Mouse (Mus musculus) hindbrain, embryonic 15.5 days (tissue): ENCODE data around the gene Brd7. TPM values are rescaled to one million over a fixed set of nuclear protein-coding genes. Genes with fewer than 3 reads are reported as not detected.

ENCODE experiments used
- ATAC-seq: fragments of 200-750 bp; cut with Nextera tagmentation; 2 replicates; pipeline ENCODE4 v1.8.0; 2017; ENCODE audit warnings: low read depth, moderate number of reproducible peaks, moderate TSS enrichment; ENCODE audit not compliant: low FRiP score
- H3K27ac ChIP-seq: fragments of 300-500 bp; sonication (generic); replicated peaks from 2 replicates; pipeline ENCODE4 v1.5.1; 2015; ENCODE audit warnings: mild to moderate bottlenecking, inconsistent platforms
- H3K27me3 ChIP-seq: fragments of 300-500 bp; sonication (generic); 2 replicates; pipeline ENCODE4 v1.6.1; 2015; ENCODE audit warnings: control low read depth, inconsistent platforms
- H3K36me3 ChIP-seq: fragments of 300-500 bp; sonication (generic); 2 replicates; pipeline ENCODE4 v1.6.1; 2015; ENCODE audit warnings: control low read depth, inconsistent platforms
- H3K4me1 ChIP-seq: fragments of 300-500 bp; sonication (generic); replicated peaks from 2 replicates; pipeline ENCODE4 v1.6.1; 2015; ENCODE audit warnings: control low read depth, inconsistent platforms
- H3K4me2 ChIP-seq: fragments of 300-500 bp; sonication (generic); 2 replicates; pipeline ENCODE4 v1.6.1; 2015; ENCODE audit warnings: moderate library complexity, mild to moderate bottlenecking, inconsistent platforms
- H3K4me3 ChIP-seq: fragments of 300-500 bp; sonication (generic); 2 replicates; pipeline ENCODE4 v1.5.1; 2015; ENCODE audit warnings: mild to moderate bottlenecking, inconsistent platforms
- H3K9ac ChIP-seq: fragments of 300-500 bp; sonication (generic); 2 replicates; pipeline ENCODE4 v1.6.1; 2015; ENCODE audit warnings: inconsistent platforms
- H3K9me3 ChIP-seq: fragments of 300-500 bp; sonication (generic); 2 replicates; pipeline ENCODE4 v1.6.1; 2016; ENCODE audit warnings: control low read depth, inconsistent platforms
- WGBS: fragments of 180-500 bp; shearing (Covaris S2); methylation state at CpG from one replicate; pipeline ENCODE4 v1.1.7; 2015; 5-methylcytosine and 5-hydroxymethylcytosine counted together
- polyA plus RNA-seq: library from polyadenylated mRNA; unstranded; fragments of >200 nt; fragmentation: Nextera tagmentation; extraction: Ambion mirVana; gene quantifications from 2 replicates; pipeline ENCODE4 v1.2.1, GENCODE M21; 2015

The Brd7 gene
- polyA plus RNA-seq, 1 experiment from 2014 or later, result 61.9 TPM

DNA sequence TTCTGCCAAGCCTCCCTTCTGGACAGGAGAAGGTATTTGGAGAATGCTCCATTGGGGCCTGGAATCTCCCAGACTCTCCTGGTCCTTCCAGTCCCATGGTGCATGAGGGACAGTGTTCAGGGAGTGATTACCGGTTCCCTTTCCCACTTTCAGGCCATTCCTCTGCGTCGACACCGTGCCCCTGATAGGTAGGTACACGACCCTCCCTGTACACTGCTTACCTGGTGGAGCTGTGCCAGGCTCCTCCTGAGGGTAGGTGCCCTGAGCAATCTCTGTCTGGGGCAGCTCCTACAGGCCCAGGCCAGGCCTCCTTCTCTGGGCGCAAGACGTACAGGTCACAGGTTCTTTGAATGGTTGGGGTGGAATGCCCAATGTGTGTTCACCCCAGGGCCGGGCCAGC lies 43.8 kb downstream of the Brd7 start:
- Histone ChIP-seq H3K4me3 (no peak overlapping the region), H3K9ac (no peak overlapping the region), H3K27ac (no peak overlapping the region), H3K36me3 (no peaks in the 10 kb centered on the region), H3K4me1 (peaks cover 10% of the 10 kb centered on the region), H3K9me3 (no peaks in the 10 kb centered on the region), H3K27me3 (no peaks in the 10 kb centered on the region), H3K4me2 (no peak overlapping the region)
- ATAC-seq, result no peak
- 97% methylated on average over 8 of the region's 8 CpGs for WGBS

- WGBS, result 74% methylated on average over 5 of the region's 5 CpGs
- no peak overlapping the region for H3K27ac ChIP-seq
- no peak for ATAC-seq
Observed at GRCm38 (mm10) chr8:88317341-88317740, 44.7 kb downstream of the Brd7 start.

GRCm38 (mm10) chr8:88316139-88316931 lies 45.7 kb downstream of the Brd7 start:
- H3K9me3 ChIP-seq, result no peaks in the 10 kb centered on the region
- H3K27ac ChIP-seq, result no peak overlapping the region
- no peaks in the 10 kb centered on the region for H3K36me3 ChIP-seq
- no peaks in the 10 kb centered on the region for H3K27me3 ChIP-seq
- H3K9ac ChIP-seq, result no peak overlapping the region
- peaks cover 10% of the 10 kb centered on the region for H3K4me1 ChIP-seq
- H3K4me3 ChIP-seq, result no peak overlapping the region
- H3K4me2 ChIP-seq, result no peak overlapping the region
- ATAC-seq, result peak; percentile 77
- WGBS, result 34% methylated on average over 8 of the region's 8 CpGs

More at GRCm38 (mm10) chr8:88317341-88317740, 44.7 kb downstream of the Brd7 start:
- H3K36me3 ChIP-seq, result no peaks in the 10 kb centered on the region
- H3K4me1 ChIP-seq, result peaks cover 10% of the 10 kb centered on the region
- H3K9ac ChIP-seq, result no peak overlapping the region
- H3K4me2 ChIP-seq, result no peak overlapping the region
- H3K9me3 ChIP-seq, result no peaks in the 10 kb centered on the region
- H3K4me3 ChIP-seq, result no peak overlapping the region
- no peaks in the 10 kb centered on the region for H3K27me3 ChIP-seq

DNA sequence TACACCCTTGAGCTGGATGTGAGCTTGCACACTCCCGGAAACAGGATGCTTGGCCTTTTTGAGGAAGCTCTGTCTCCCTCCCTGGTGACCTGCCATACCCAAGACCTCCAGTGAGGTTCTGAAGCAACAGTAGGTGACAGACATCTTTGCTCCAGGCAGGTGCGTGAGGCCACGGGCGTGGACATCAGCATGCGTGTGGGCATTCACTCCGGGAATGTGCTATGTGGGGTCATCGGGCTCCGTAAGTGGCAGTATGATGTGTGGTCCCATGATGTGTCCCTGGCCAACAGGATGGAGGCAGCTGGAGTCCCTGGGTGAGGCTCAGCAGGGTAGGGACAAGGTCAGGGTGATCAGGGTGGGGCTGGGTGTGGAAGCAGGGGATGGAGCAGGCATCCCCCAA lies 46.7 kb downstream of the Brd7 start:
- no peak for ATAC-seq
- H3K4me2 ChIP-seq, result no peak overlapping the region
- H3K36me3 ChIP-seq, result no peaks in the 10 kb centered on the region
- no peak overlapping the region for H3K4me3 ChIP-seq
- peaks cover 10% of the 10 kb centered on the region for H3K4me1 ChIP-seq
- no peaks in the 10 kb centered on the region for H3K27me3 ChIP-seq
- no peaks in the 10 kb centered on the region for H3K9me3 ChIP-seq
- H3K9ac ChIP-seq, result no peak overlapping the region
- H3K27ac ChIP-seq, result no peak overlapping the region
- WGBS, result 97% methylated on average over 8 of the region's 8 CpGs

DNA sequence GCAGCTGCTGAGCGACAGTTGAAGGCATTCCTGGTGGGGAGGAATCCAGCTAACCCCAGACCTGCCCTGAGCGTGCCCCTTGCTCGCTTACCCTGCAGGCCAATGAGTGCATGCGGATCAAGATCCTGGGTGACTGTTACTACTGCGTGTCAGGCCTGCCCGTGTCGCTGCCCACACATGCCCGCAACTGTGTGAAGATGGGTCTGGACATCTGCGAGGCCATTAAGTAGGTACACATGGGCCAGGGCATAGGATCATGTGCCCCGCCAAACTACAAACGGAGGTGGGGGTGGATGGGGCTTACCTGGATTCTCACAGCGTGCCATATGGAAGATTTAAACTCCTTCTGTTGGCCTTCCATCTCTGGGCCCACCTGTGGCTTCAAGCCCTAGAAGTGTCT lies 48.0 kb downstream of the Brd7 start:
- Histone ChIP-seq H3K36me3 (no peaks in the 10 kb centered on the region), H3K9ac (no peak overlapping the region), H3K4me2 (no peak overlapping the region), H3K9me3 (no peaks in the 10 kb centered on the region), H3K4me3 (no peak overlapping the region), H3K27ac (no peak overlapping the region), H3K27me3 (no peaks in the 10 kb centered on the region), H3K4me1 (peaks cover 10% of the 10 kb centered on the region)
- no peak for ATAC-seq
- 92% methylated on average over 12 of the region's 12 CpGs for whole genome bisulfite sequencing

- Histone ChIP-seq H3K4me3 (no peak overlapping the region), H3K36me3 (no peaks in the 10 kb centered on the region), H3K27me3 (no peaks in the 10 kb centered on the region), H3K4me1 (peaks cover 10% of the 10 kb centered on the region), H3K9ac (no peak overlapping the region), H3K27ac (no peak overlapping the region), H3K9me3 (no peaks in the 10 kb centered on the region), H3K4me2 (no peak overlapping the region)
- ATAC-seq, result no peak
- WGBS, result 70% methylated on average over 8 of the region's 8 CpGs
Observed at GRCm38 (mm10) chr8:88312966-88313365, 49.0 kb downstream of the Brd7 start.

- Histone ChIP-seq H3K4me3 (no peak overlapping the region), H3K4me1 (no peaks in the 10 kb centered on the region), H3K36me3 (no peaks in the 10 kb centered on the region), H3K9me3 (no peaks in the 10 kb centered on the region), H3K27me3 (no peaks in the 10 kb centered on the region), H3K4me2 (no peak overlapping the region), H3K27ac (no peak overlapping the region), H3K9ac (no peak overlapping the region)
- no peak for ATAC-seq
- 85% methylated on average over 13 of the region's 13 CpGs for WGBS
Observed at GRCm38 (mm10) chr8:88310286-88310685, 51.7 kb downstream of the Brd7 start.

DNA sequence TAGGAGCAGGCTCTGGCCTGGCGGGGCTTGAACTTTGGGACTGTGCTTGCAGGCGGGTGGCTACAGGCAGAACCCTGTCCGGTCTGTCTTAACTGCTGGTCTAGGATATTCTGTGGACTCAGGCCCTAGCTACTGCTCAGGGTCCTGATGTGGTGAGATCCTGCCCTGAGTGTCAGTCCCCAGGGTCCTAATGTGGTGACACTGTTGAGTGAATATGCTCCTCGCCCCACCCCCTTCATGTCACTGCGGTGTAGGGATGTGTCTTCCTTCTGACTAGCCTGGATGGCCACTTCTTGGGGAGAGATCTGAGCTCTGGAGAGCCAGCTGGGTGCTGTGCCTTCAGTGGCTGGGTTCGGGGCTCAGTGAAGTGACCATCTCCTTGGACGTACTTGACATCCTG lies 52.1 kb downstream of the Brd7 start:
- no peak overlapping the region for H3K9ac ChIP-seq

DNA sequence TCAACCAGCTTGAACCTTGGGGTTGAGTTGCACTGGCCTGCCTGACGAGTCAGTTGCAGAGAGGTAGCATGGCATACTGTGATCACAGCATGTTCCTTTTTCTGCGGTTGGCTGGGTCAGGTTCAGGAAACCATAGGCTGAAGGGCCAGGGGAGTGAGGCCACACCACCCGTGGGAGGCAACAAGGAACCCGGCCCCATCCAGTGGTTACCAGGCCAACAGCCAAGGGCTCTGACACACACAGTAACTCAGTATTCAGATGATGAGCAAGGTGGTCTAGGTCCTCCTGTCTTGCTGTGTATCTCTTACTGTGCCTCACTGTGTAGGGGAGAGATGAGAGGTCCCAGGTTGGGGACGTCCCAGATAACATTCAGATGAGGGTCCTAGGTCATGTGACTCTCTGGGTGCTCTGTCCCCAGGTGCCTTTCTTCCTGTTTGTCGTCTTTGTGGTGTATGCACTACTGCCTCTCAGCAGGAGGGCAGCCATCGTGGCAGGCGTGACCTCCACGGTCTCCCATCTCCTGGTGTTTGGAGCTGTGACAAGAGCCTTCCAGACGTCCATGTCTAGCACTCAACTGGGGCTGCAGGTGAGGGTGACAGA lies 52.6 kb downstream of the Brd7 start:
- no peak overlapping the region for H3K27ac ChIP-seq
- H3K27me3 ChIP-seq, result no peaks in the 10 kb centered on the region
- no peak overlapping the region for H3K9ac ChIP-seq
- WGBS, result 83% methylated on average over 10 of the region's 10 CpGs
- H3K36me3 ChIP-seq, result no peaks in the 10 kb centered on the region
- no peak overlapping the region for H3K4me2 ChIP-seq
- no peaks in the 10 kb centered on the region for H3K4me1 ChIP-seq
- no peaks in the 10 kb centered on the region for H3K9me3 ChIP-seq
- no peak overlapping the region for H3K4me3 ChIP-seq
- ATAC-seq, result no peak

More for the DNA sequence above, 52.1 kb downstream of the Brd7 start:
- no peak for ATAC-seq
- Histone ChIP-seq H3K4me3 (no peak overlapping the region), H3K27ac (no peak overlapping the region), H3K9me3 (no peaks in the 10 kb centered on the region), H3K27me3 (no peaks in the 10 kb centered on the region), H3K4me1 (no peaks in the 10 kb centered on the region), H3K36me3 (no peaks in the 10 kb centered on the region), H3K4me2 (no peak overlapping the region)
- 92% methylated on average over 7 of the region's 7 CpGs for WGBS

- no peak overlapping the region for H3K4me2 ChIP-seq
- no peaks in the 10 kb centered on the region for H3K36me3 ChIP-seq
- H3K9ac ChIP-seq, result no peak overlapping the region
- ATAC-seq, result no peak
- no peaks in the 10 kb centered on the region for H3K4me1 ChIP-seq
- H3K9me3 ChIP-seq, result no peaks in the 10 kb centered on the region
- H3K27ac ChIP-seq, result no peak overlapping the region
- no peaks in the 10 kb centered on the region for H3K27me3 ChIP-seq
- H3K4me3 ChIP-seq, result no peak overlapping the region
- 84% methylated on average over 4 of the region's 4 CpGs for WGBS
Observed at GRCm38 (mm10) chr8:88307736-88308135, 54.3 kb downstream of the Brd7 start.

DNA sequence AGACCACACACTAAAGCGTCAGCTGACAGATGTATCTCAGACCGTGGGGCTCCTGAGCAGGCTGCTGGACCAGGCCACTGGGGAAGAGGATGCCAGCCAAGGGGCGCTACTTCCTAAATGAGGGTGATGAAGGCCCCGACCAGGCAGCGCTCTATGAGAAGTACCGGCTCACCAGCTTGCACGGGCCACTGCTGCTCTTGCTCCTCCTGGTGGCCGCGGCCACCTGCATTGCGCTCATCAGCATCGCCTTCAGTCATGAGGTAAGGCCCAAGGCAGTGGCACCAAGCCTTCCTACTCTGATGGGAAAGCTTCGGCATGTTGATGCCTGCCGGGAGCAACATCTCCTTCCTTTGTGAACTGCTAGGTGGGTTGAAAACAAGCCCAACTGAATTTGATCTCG lies 55.5 kb downstream of the Brd7 start:
- Histone ChIP-seq H3K27me3 (no peaks in the 10 kb centered on the region), H3K4me1 (no peaks in the 10 kb centered on the region), H3K4me3 (no peak overlapping the region), H3K9me3 (no peaks in the 10 kb centered on the region), H3K9ac (no peak overlapping the region), H3K36me3 (no peaks in the 10 kb centered on the region), H3K4me2 (no peak overlapping the region), H3K27ac (no peak overlapping the region)
- no peak for ATAC-seq
- 74% methylated on average over 14 of the region's 14 CpGs for WGBS

GRCm38 (mm10) chr8:88305814-88306213 lies 56.2 kb downstream of the Brd7 start:
- Histone ChIP-seq H3K4me3 (no peak overlapping the region), H3K9me3 (no peaks in the 10 kb centered on the region), H3K4me2 (no peak overlapping the region), H3K9ac (no peak overlapping the region), H3K27me3 (no peaks in the 10 kb centered on the region), H3K27ac (no peak overlapping the region), H3K36me3 (no peaks in the 10 kb centered on the region), H3K4me1 (no peaks in the 10 kb centered on the region)
- 91% methylated on average over 4 of the region's 4 CpGs for WGBS
- no peak for ATAC-seq
